Mouse (Mus musculus): Measurements from ENCODE around the gene Ifna2. TPM values are rescaled to one million over a fixed set of nuclear protein-coding genes. Genes with fewer than 3 reads are reported as not detected.

Gene Ifna2
- total RNA-seq (2014; rRNA removed), result not detected in 2 replicates
- not detected in 2 replicates for polyA plus RNA-seq (2012; rRNA removed)

DNA sequence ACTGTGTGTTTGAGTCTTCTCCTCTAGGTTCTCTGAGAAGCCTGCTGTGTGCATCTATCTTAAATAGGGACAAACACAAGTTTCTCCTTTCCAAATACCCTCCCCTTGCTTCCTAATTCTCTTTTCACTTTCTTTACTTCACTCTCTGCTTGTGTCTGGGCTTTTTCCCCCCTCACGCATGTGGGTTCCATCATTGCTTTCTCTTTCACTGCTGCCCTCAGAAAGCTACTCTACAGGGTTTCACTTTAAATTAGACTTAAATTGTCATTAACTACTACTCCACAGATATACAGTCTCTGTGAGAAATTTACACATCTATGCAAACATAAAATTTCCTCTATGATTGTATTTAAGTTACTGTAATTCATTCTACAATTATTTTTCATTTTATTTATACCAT, at the start of gene Ifna2:
Gene Ifna2 (minus strand): TSS at position 101 of the 400 bp plus-strand sequence.
- no peak within 1 kb of the TSS for H3K27ac ChIP-seq (replicated peaks; ENCODE audit: insufficient read depth, low read depth, low read length)
- H3K9ac ChIP-seq (ENCODE audit: low read depth, low read length), result no peak within 1 kb of the TSS
- no peaks in the 10 kb centered on the region for H3K36me3 ChIP-seq (ENCODE audit: control insufficient read depth, insufficient read depth, low read length)
- no peak within 1 kb of the TSS for H3K4me3 ChIP-seq (ENCODE audit: insufficient read depth, low read depth, low read length)
- H3K27me3 ChIP-seq (ENCODE audit: control insufficient read depth, insufficient read depth, low read length), result no peaks in the 10 kb centered on the region
- no peaks in the 10 kb centered on the region for H3K79me2 ChIP-seq (ENCODE audit: control insufficient read depth, insufficient read depth, low read length)
- no peaks in the 10 kb centered on the region for H3K4me1 ChIP-seq (ENCODE audit: control insufficient read depth, insufficient read depth, low read length)
- no peak for DNase-seq (ENCODE audit: extremely low read depth, low read depth, low spot score)
- TF ChIP-seq POLR2A (IDR thresholded peaks at IDR 0.05; ENCODE audit: extremely low read depth, insufficient read depth, low read length) (no peak), CTCF (IDR thresholded peaks at IDR 0.05; ENCODE audit: low read depth, low read length) (no peak)
- 96% methylated on average over 1 of the region's 1 CpGs for WGBS

- Histone ChIP-seq H3K9ac (ENCODE audit: low read depth, low read length) (no peak overlapping the region), H3K27me3 (ENCODE audit: control insufficient read depth, insufficient read depth, low read length) (no peaks in the 10 kb centered on the region), H3K27ac (replicated peaks; ENCODE audit: insufficient read depth, low read depth, low read length) (no peak overlapping the region), H3K79me2 (ENCODE audit: control insufficient read depth, insufficient read depth, low read length) (no peaks in the 10 kb centered on the region), H3K4me1 (ENCODE audit: control insufficient read depth, insufficient read depth, low read length) (no peaks in the 10 kb centered on the region), H3K36me3 (ENCODE audit: control insufficient read depth, insufficient read depth, low read length) (no peaks in the 10 kb centered on the region), H3K4me3 (ENCODE audit: insufficient read depth, low read depth, low read length) (no peak overlapping the region)
- 0% methylated on average over 1 of the region's 1 CpGs for WGBS
- TF ChIP-seq CTCF (IDR thresholded peaks at IDR 0.05; ENCODE audit: low read depth, low read length) (peak; percentile 64; the same call in 1 of the 2 replicates), POLR2A (IDR thresholded peaks at IDR 0.05; ENCODE audit: extremely low read depth, insufficient read depth, low read length) (no peak)
- DNase-seq (ENCODE audit: extremely low read depth, low read depth, low spot score), result peak; percentile 52
Measured at GRCm38 (mm10) chr4:88727324-88727723, 43.6 kb upstream of the Ifna2 start.

GRCm38 (mm10) chr4:88726727-88727126, 43.0 kb upstream of the Ifna2 start:
- H3K9ac ChIP-seq (ENCODE audit: low read depth, low read length), result no peak overlapping the region
- H3K27ac ChIP-seq (replicated peaks; ENCODE audit: insufficient read depth, low read depth, low read length), result no peak overlapping the region
- no peaks in the 10 kb centered on the region for H3K36me3 ChIP-seq (ENCODE audit: control insufficient read depth, insufficient read depth, low read length)
- H3K4me3 ChIP-seq (ENCODE audit: insufficient read depth, low read depth, low read length), result no peak overlapping the region
- no peaks in the 10 kb centered on the region for H3K79me2 ChIP-seq (ENCODE audit: control insufficient read depth, insufficient read depth, low read length)
- DNase-seq (ENCODE audit: extremely low read depth, low read depth, low spot score), result no peak
- WGBS, result 75% methylated on average over 6 of the region's 6 CpGs
- no peaks in the 10 kb centered on the region for H3K4me1 ChIP-seq (ENCODE audit: control insufficient read depth, insufficient read depth, low read length)
- no peaks in the 10 kb centered on the region for H3K27me3 ChIP-seq (ENCODE audit: control insufficient read depth, insufficient read depth, low read length)
- TF ChIP-seq POLR2A (IDR thresholded peaks at IDR 0.05; ENCODE audit: extremely low read depth, insufficient read depth, low read length) (no peak), CTCF (IDR thresholded peaks at IDR 0.05; ENCODE audit: low read depth, low read length) (no peak)

DNA sequence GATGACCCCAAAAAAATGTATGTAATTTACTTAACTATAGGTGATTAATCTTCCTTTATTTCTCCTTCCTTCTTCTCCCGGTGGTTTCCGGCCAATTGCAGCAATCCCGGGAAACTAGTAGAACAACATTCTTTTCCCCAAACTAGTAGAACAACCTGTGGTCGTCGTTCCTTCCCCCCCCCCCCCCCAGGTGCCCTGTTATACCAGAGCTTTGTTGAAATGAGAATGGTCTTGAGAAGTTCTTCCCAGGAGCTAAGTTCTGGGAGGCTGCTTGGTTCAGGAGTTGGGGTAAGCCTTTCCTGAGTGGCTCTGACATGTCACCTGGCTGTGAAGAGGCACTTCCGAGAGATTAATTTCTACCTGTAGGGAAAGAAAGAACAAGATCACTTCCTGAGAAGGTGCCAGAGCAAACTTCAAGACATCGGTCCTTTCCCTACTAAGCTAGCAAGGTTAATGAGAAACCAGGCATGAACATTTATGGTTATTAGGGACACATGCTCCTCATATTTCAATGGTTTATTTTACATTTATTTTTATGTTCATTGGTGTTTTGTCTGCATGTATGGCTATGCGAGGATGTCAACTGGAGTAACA, 39.9 kb upstream of the Ifna2 start:
- Histone ChIP-seq H3K4me3 (ENCODE audit: insufficient read depth, low read depth, low read length) (no peak overlapping the region), H3K27me3 (ENCODE audit: control insufficient read depth, insufficient read depth, low read length) (no peaks in the 10 kb centered on the region), H3K9ac (ENCODE audit: low read depth, low read length) (no peak overlapping the region), H3K4me1 (ENCODE audit: control insufficient read depth, insufficient read depth, low read length) (peaks cover 16% of the 10 kb centered on the region), H3K27ac (replicated peaks; ENCODE audit: insufficient read depth, low read depth, low read length) (no peak overlapping the region), H3K79me2 (ENCODE audit: control insufficient read depth, insufficient read depth, low read length) (peaks cover 12% of the 10 kb centered on the region; the same call in 1 of the 2 replicates), H3K36me3 (ENCODE audit: control insufficient read depth, insufficient read depth, low read length) (peaks cover 7% of the 10 kb centered on the region)
- TF ChIP-seq POLR2A (IDR thresholded peaks at IDR 0.05; ENCODE audit: extremely low read depth, insufficient read depth, low read length), result no peak
- no peak for TF ChIP-seq CTCF (IDR thresholded peaks at IDR 0.05; ENCODE audit: low read depth, low read length)
- WGBS, result 72% methylated on average over 8 of the region's 8 CpGs
- DNase-seq (ENCODE audit: extremely low read depth, low read depth, low spot score), result no peak

DNA sequence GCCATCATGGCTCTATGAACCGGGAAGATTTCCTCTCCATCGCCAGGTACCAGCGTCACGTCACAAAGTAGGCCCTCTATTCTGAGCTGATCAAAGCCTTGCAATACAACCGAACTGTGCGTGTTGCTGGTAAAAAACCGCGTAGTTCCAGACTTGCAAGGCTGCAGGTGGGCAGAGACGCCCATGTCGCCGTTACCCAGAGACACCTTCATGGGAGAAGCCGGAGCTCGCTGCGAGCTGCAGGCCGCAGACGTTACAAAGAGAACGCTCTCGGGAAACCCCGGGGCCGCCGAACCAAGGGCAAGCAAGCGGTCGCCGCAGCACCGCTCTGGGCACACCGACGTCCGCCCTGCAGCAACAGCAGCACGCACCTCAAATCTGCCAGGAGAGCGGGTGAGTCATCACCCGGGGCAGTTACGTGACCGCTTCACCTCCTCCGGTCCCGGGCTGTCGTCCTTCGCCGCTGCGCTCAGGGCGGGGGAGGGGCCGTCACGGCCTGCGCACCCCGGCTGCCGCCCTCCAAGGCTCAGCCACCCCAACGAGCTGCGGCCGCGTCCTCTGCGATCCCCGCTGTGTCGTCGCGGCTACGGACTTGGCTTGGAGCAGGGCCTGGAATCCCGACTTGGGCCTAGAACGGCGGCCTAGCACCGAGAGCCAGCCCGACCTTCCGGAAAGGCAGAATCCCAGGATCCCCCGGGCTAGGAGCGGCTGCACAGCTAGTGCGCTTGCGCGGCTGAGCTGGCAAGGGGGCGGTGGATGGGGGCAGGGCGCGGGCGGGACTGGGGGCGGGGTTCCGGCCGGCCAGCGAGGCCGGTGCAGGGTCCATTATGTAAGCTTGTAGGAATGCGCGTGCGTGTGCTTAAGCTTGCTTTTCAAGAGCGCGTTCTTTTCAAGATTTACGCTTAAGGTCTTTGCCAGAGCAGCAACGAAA, 38.3 kb upstream of the Ifna2 start, which contains the start of the genes Gm26566 and Klhl9:
Gene Gm26566 (plus strand): TSS at position 15 of the 931 bp plus-strand sequence.
Gene Klhl9 (minus strand): TSS at position 675 of the 931 bp plus-strand sequence.
- H3K36me3 ChIP-seq (ENCODE audit: control insufficient read depth, insufficient read depth, low read length), result peaks cover 9% of the 10 kb centered on the region
- peak within 1 kb of the TSS; percentile 99 for H3K9ac ChIP-seq (ENCODE audit: low read depth, low read length)
- H3K4me3 ChIP-seq (ENCODE audit: insufficient read depth, low read depth, low read length), result peak within 1 kb of the TSS; percentile 95
- peaks cover 15% of the 10 kb centered on the region; the same call in 1 of the 2 replicates for H3K79me2 ChIP-seq (ENCODE audit: control insufficient read depth, insufficient read depth, low read length)
- no peak for TF ChIP-seq CTCF (IDR thresholded peaks at IDR 0.05; ENCODE audit: low read depth, low read length)
- TF ChIP-seq POLR2A (IDR thresholded peaks at IDR 0.05; ENCODE audit: extremely low read depth, insufficient read depth, low read length), result peak; percentile 93
- no peaks in the 10 kb centered on the region for H3K27me3 ChIP-seq (ENCODE audit: control insufficient read depth, insufficient read depth, low read length)
- H3K4me1 ChIP-seq (ENCODE audit: control insufficient read depth, insufficient read depth, low read length), result peaks cover 18% of the 10 kb centered on the region
- under 1% methylated on average over 82 of the region's 82 CpGs for WGBS
- peak; percentile 96 for DNase-seq (ENCODE audit: extremely low read depth, low read depth, low spot score)
- peak within 1 kb of the TSS; percentile 99 for H3K27ac ChIP-seq (replicated peaks; ENCODE audit: insufficient read depth, low read depth, low read length)
